Mouse (Mus musculus): ENCODE results near the gene Il5ra. TPM values are rescaled to one million over a fixed set of nuclear protein-coding genes. Genes with fewer than 3 reads are reported as not detected.

Gene Il5ra
- polyA plus RNA-seq, 1 experiment from 2014 or later, result not detected

GRCm38 (mm10) chr6:106761486-106761885 lies 12.6 kb upstream of the Il5ra start:
- Histone ChIP-seq H3K27me3 (replicated peaks) (no peaks in the 10 kb centered on the region), H3K9me3 (no peaks in the 10 kb centered on the region), H3K9ac (no peak overlapping the region), H3K4me3 (no peak overlapping the region), H3K4me1 (no peaks in the 10 kb centered on the region), H3K27ac (no peak overlapping the region), H3K4me2 (replicated peaks) (no peak overlapping the region), H3K36me3 (no peaks in the 10 kb centered on the region)
- no peak for ATAC-seq (ENCODE audit: low FRiP score, low read depth)
- 84% methylated on average over 1 of the region's 1 CpGs for WGBS

DNA sequence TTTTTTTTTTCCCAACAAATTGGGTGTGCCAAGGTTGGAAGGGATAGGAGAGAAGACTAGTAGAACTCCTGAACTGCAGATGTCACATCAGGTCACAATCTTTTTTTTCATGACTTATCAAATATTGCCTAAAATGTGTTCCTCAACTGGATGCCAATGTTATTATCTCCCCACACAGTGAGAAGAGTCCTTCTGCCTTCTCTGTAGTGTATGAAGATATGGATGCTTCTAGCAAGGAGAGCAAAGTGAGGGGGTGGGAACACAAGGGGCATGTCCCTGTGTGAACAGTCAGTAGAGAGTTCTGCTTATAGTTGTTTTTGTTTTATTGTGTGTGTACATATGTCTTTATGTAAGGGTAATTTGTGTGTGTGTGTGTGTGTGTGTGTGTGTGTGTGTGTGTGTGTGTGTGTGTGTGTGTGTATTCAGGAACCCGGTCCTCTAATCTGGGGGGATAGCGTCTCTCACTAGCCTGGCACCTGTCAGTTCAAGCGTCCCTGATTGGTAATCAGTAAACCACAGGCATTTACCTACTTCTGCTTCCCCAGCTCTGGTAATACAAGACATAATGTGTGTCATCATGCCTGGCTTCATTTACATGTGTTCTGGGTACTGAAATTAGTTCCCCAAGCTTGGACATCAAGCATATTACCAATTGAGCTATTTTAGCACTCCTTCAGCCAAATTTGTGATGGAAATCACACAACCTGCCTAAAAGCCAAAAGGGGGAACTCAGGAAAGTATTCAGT lies 11.8 kb upstream of the Il5ra start:
- H3K27me3 ChIP-seq (replicated peaks), result no peaks in the 10 kb centered on the region
- 91% methylated on average over 3 of the region's 3 CpGs for WGBS
- no peaks in the 10 kb centered on the region for H3K4me1 ChIP-seq
- H3K4me3 ChIP-seq, result no peak overlapping the region
- no peak for ATAC-seq (ENCODE audit: low FRiP score, low read depth)
- no peak overlapping the region for H3K4me2 ChIP-seq (replicated peaks)
- H3K9me3 ChIP-seq, result no peaks in the 10 kb centered on the region
- no peaks in the 10 kb centered on the region for H3K36me3 ChIP-seq
- no peak overlapping the region for H3K9ac ChIP-seq
- no peak overlapping the region for H3K27ac ChIP-seq

DNA sequence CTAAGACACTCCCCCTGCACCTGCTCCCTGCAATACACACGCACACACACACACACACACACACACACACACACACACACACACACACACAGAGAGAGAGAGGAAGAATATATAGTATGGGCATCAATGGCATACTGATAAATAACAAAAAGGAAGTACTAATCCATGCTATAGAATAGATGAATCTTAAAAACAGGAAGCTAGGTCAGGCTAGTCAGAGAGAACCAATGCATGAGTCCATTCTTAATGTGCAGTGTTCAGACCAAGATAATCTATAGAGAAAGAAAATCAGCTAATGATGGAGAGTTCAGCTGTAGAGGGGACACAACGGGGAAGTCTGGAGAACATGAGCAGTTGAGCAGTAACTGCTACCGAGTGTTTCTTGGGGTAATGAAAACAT lies 9.5 kb upstream of the Il5ra start:
- H3K27me3 ChIP-seq (replicated peaks), result no peaks in the 10 kb centered on the region
- H3K4me3 ChIP-seq, result no peak overlapping the region
- H3K9ac ChIP-seq, result no peak overlapping the region
- H3K9me3 ChIP-seq, result no peaks in the 10 kb centered on the region
- H3K27ac ChIP-seq, result no peak overlapping the region
- no peak for ATAC-seq (ENCODE audit: low FRiP score, low read depth)
- WGBS, result 80% methylated on average over 3 of the region's 3 CpGs
- H3K4me2 ChIP-seq (replicated peaks), result no peak overlapping the region
- H3K36me3 ChIP-seq, result no peaks in the 10 kb centered on the region
- no peaks in the 10 kb centered on the region for H3K4me1 ChIP-seq

DNA sequence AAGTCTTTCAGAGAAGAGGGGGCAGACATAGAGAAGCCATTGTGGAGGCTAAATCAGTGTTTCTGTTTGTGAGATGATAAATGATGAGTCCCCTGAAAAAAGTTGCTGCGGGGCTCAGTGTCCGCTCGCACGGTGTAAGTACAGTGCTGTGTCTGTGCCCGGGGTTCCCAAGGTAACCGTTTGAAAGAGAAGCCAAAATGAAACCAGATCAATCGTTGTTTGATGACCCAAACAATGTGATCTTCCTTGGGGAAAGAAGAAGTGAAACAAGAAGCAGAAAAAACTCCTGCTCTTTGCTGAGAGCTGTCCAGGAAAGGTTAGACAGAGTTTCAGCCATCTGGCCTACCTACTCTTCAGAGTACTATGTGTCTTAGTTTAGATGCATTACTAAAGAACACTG lies 1.5 kb upstream of the Il5ra start:
- H3K4me2 ChIP-seq (replicated peaks), result no peak overlapping the region
- H3K36me3 ChIP-seq, result no peaks in the 10 kb centered on the region
- no peak overlapping the region for H3K4me3 ChIP-seq
- WGBS, result 73% methylated on average over 7 of the region's 7 CpGs
- no peaks in the 10 kb centered on the region for H3K9me3 ChIP-seq
- no peak for ATAC-seq (ENCODE audit: low FRiP score, low read depth)
- no peak overlapping the region for H3K9ac ChIP-seq
- no peak overlapping the region for H3K27ac ChIP-seq
- no peaks in the 10 kb centered on the region for H3K27me3 ChIP-seq (replicated peaks)
- H3K4me1 ChIP-seq, result no peaks in the 10 kb centered on the region

GRCm38 (mm10) chr6:106747804-106748203 lies 1.0 kb downstream of the Il5ra start:
- no peak overlapping the region for H3K9ac ChIP-seq
- H3K27ac ChIP-seq, result no peak overlapping the region
- H3K27me3 ChIP-seq (replicated peaks), result no peaks in the 10 kb centered on the region
- no peaks in the 10 kb centered on the region for H3K4me1 ChIP-seq
- no peak overlapping the region for H3K4me3 ChIP-seq
- H3K4me2 ChIP-seq (replicated peaks), result no peak overlapping the region
- no peak for ATAC-seq (ENCODE audit: low FRiP score, low read depth)
- 86% methylated on average over 3 of the region's 3 CpGs for WGBS
- H3K36me3 ChIP-seq, result no peaks in the 10 kb centered on the region
- H3K9me3 ChIP-seq, result no peaks in the 10 kb centered on the region

DNA sequence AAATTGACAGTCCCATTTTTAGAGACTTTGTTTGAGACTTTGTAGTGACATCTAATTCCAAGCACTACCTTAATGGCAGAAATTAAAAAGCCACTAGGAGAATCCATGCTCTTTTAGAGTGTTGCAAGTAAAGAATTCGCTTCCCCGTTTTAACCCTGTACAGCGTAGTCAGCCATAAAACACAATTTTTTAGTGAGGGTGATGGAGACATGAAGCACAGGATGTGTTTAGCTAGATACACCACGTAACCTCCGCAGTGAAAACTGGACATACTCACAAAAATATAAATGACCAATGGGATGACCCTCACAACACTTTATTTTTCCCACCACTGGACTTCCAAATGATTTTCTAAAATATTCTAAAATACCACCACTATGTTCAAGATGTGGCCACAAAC lies 1.6 kb downstream of the Il5ra start:
- Histone ChIP-seq H3K4me1 (no peaks in the 10 kb centered on the region), H3K27ac (no peak overlapping the region), H3K36me3 (no peaks in the 10 kb centered on the region), H3K9ac (no peak overlapping the region), H3K9me3 (no peaks in the 10 kb centered on the region), H3K4me2 (replicated peaks) (no peak overlapping the region), H3K27me3 (replicated peaks) (no peaks in the 10 kb centered on the region), H3K4me3 (no peak overlapping the region)
- ATAC-seq (ENCODE audit: low FRiP score, low read depth), result no peak
- 93% methylated on average over 5 of the region's 5 CpGs for WGBS

DNA sequence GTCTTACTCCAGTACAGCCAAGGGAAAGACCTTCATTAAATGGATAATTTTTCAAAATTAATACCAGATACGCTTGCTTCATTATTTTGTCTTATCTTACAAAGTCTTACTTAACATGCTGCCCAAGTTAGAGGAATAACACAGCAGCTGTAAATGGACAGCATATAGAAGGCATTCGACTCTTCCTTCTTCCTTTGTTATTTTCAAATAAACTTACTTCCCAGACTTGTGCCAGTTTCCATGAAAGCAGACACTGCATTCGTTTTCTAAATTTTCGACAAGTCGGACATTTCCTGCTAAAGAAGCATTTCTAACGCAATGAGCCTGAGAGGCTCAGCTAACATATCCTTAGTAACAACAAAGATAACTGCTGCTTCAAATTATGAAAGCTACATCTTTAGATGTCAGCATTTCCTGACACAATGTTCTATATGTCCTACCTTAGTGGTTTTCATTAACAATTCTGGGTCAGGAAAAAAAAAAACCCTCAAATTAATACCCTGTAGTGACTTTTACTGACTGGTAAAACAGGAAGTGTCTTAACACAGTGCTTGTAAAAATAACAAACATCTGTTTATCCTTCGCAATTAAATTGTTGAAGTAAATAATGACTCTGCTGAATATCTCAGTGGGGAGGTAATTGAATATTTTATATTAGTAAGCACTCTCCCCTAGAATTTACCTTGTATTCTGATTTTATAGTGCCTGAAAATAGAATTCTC lies 3.0 kb downstream of the Il5ra start:
- H3K36me3 ChIP-seq, result no peaks in the 10 kb centered on the region
- H3K4me2 ChIP-seq (replicated peaks), result no peak overlapping the region
- no peak overlapping the region for H3K27ac ChIP-seq
- ATAC-seq (ENCODE audit: low FRiP score, low read depth), result no peak
- no peak overlapping the region for H3K9ac ChIP-seq
- no peaks in the 10 kb centered on the region for H3K4me1 ChIP-seq
- WGBS, result 83% methylated on average over 7 of the region's 7 CpGs
- no peak overlapping the region for H3K4me3 ChIP-seq
- no peaks in the 10 kb centered on the region for H3K9me3 ChIP-seq
- no peaks in the 10 kb centered on the region for H3K27me3 ChIP-seq (replicated peaks)

DNA sequence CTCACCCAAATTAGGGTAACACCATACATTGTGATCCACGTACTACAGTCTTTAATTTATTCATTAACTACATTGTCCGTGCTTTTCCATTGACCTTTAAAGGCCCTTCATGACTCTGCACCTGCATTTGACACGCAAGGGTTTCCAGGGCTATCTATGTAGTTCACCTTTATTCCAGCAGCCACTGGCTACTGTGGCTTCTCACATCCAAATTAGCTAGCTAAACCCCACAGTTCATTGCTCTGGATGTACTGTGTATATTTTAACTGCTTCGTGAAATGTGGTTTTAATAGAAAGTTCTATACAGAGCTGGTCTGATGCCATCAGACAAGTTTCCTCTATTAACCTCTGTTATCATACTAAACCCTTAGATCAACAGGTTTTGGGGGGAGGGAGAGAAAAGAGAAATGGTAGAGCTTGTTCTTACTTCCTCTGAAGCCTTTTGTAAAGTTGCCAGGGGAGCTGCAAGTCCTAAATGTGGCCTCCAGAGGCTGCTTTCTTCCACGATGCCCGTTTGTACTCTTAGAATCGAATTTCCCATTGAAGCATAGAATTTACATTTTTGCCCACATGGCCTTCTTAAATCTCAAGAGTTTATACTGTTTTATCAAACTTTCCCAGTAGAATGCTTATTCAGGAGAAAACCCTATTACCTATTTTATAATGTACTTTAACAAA lies 5.1 kb downstream of the Il5ra start:
- H3K4me2 ChIP-seq (replicated peaks), result no peak overlapping the region
- H3K4me1 ChIP-seq, result no peaks in the 10 kb centered on the region
- no peaks in the 10 kb centered on the region for H3K27me3 ChIP-seq (replicated peaks)
- H3K27ac ChIP-seq, result no peak overlapping the region
- no peak overlapping the region for H3K9ac ChIP-seq
- H3K4me3 ChIP-seq, result no peak overlapping the region
- no peaks in the 10 kb centered on the region for H3K9me3 ChIP-seq
- 80% methylated on average over 7 of the region's 7 CpGs for WGBS
- H3K36me3 ChIP-seq, result no peaks in the 10 kb centered on the region
- ATAC-seq (ENCODE audit: low FRiP score, low read depth), result no peak

DNA sequence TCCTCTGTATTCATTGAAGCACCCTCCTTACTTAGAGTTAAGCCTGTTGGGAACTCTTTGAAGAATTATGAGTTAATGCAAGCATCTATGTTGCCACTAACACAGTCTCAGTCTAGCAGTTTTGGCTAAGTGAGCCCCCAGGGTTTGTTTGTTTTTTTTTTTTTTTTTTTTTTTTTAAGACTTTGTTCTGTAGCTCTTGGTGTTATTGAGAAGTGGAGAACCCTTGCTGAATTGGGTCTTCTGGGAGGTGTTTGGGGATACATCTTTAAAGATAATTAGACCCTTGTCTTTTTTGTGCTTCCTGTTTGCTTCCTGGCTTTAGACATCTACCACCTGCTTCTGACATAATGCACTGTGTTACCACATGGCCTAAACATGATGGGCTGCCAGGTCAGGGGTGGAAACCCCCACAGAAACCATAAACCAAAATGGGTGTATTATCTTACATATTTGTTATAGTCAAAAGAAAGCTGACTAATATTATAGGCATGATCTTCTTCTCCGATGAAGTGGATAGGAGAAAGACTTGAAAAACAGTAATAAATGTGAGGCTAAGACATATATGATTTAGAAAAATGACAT lies 8.5 kb downstream of the Il5ra start:
- Histone ChIP-seq H3K4me1 (no peaks in the 10 kb centered on the region), H3K36me3 (no peaks in the 10 kb centered on the region), H3K4me2 (replicated peaks) (no peak overlapping the region), H3K9me3 (no peaks in the 10 kb centered on the region), H3K27ac (no peak overlapping the region), H3K9ac (no peak overlapping the region), H3K27me3 (replicated peaks) (no peaks in the 10 kb centered on the region), H3K4me3 (no peak overlapping the region)
- 95% methylated on average over 1 of the region's 1 CpGs for WGBS
- ATAC-seq (ENCODE audit: low FRiP score, low read depth), result no peak

- Histone ChIP-seq H3K4me2 (replicated peaks) (no peak overlapping the region), H3K4me3 (no peak overlapping the region), H3K9ac (no peak overlapping the region), H3K27ac (no peak overlapping the region), H3K9me3 (no peaks in the 10 kb centered on the region), H3K4me1 (no peaks in the 10 kb centered on the region), H3K36me3 (no peaks in the 10 kb centered on the region), H3K27me3 (replicated peaks) (no peaks in the 10 kb centered on the region)
- WGBS, result 83% methylated on average over 3 of the region's 3 CpGs
- no peak for ATAC-seq (ENCODE audit: low FRiP score, low read depth)
Observed at GRCm38 (mm10) chr6:106738229-106738628, 10.6 kb downstream of the Il5ra start.

DNA sequence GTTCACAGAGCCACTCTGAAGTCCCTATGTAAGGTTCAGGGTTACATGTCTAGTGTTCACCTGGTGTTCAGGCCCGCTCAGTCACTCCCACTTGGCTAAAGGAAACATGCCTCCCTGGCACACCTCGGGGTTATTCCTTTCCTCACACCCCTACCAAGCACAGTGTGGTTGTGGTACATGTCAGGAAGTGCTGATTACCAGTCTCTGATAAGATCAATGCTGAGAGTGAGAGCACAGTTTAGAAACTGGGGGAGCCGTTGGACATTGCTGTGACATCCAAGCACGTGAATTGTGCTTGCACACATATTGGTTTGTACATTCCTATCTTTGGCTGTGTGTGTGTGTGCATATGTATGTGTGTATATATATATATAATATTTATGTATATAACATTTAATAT lies 16.3 kb downstream of the Il5ra start:
- ATAC-seq (ENCODE audit: low FRiP score, low read depth), result no peak
- H3K9me3 ChIP-seq, result no peaks in the 10 kb centered on the region
- no peaks in the 10 kb centered on the region for H3K36me3 ChIP-seq
- no peaks in the 10 kb centered on the region for H3K27me3 ChIP-seq (replicated peaks)
- no peak overlapping the region for H3K4me2 ChIP-seq (replicated peaks)
- H3K27ac ChIP-seq, result no peak overlapping the region
- H3K9ac ChIP-seq, result no peak overlapping the region
- H3K4me1 ChIP-seq, result no peaks in the 10 kb centered on the region
- H3K4me3 ChIP-seq, result no peak overlapping the region
- 86% methylated on average over 4 of the region's 4 CpGs for WGBS

DNA sequence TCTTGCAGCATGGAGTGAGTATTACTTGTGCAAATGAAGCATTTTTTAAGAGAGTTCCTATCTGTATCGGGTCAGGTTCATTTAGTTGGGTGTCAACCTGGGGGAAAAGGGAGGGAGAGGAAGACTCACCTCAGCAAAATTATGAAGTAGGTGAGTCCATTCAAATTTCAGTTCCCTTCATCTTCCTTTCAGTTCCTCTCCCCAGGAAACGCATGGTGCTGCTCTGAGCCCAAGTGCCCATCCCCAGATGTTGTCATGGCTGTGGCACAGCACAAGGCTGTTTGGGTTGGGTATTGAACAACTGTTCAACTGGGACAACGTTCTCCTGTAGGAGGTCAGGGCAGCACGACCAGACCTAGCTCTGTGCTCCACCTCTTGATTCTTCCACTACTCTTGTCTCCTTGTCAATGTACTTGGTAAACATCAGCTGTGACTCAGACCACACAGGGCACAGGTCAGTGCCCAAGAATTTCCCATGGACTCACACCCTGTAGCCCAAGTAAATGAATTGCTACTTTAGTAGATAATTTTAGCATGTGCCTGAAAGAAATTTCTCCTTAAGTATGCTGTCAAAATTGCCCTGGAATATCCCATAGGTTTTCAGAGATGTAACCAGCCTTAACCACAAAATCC lies 19.0 kb downstream of the Il5ra start:
- H3K9me3 ChIP-seq, result no peaks in the 10 kb centered on the region
- ATAC-seq (ENCODE audit: low FRiP score, low read depth), result no peak
- no peak overlapping the region for H3K9ac ChIP-seq
- no peaks in the 10 kb centered on the region for H3K36me3 ChIP-seq
- H3K27ac ChIP-seq, result no peak overlapping the region
- no peak overlapping the region for H3K4me3 ChIP-seq
- 83% methylated on average over 4 of the region's 4 CpGs for WGBS
- no peak overlapping the region for H3K4me2 ChIP-seq (replicated peaks)
- H3K4me1 ChIP-seq, result no peaks in the 10 kb centered on the region
- H3K27me3 ChIP-seq (replicated peaks), result no peaks in the 10 kb centered on the region

Data from neural tube, embryonic 12.5 days (tissue).